ENCODE assay signal across 8 mouse cellular contexts in the genomic region with DNA sequence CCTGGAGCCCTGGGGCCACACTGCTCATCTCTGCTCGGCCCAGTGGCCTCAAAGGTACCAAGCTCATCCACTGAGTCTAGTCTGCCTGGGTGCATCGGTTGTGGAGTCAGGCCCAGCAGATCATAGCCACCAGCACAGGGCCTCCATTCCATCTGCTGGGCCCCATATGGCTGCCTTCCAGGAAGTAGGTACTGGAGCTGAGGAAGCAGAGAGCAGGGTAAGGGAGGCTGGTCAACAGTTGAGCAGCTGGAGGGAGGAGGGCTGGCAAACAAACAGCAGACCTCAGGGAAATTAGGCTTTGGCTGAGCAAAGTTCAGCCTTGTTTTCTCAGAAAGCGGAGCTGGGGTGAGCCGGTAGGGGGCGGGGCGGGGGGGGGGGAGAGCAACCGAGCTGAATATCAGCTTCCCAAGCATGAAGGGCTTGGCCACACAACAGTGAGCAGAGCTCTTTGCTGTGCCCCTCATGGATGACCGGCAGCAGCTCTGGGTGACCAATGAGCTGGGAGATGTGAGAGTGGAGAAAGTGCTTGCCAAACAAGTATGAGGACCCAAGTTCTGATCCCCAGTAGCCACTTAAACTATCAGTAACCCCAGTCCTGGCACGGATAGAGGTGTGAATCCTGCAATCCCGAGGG.
DNase-seq lines count a peak whose midpoint lies in the region; ATAC-seq and TF ChIP-seq lines count a peak whose summit lies in the region.

No protein-coding gene starts in this region.

- no peaks in the 10 kb centered on the region for H3K27me3 ChIP-seq in forebrain, postnatal 0 days (ENCODE audit: insufficient read depth, low read length)
- H3K27me3 ChIP-seq in liver, embryonic 12.5 days (replicated peaks): no peaks in the 10 kb centered on the region
- H3K27me3 ChIP-seq in neural tube, embryonic 12.5 days (replicated peaks): no peaks in the 10 kb centered on the region

- H3K36me3 ChIP-seq in forebrain, postnatal 0 days (ENCODE audit: insufficient read depth): no peaks in the 10 kb centered on the region
- no peaks in the 10 kb centered on the region for H3K36me3 ChIP-seq in liver, embryonic 12.5 days
- H3K36me3 ChIP-seq in neural tube, embryonic 12.5 days: no peaks in the 10 kb centered on the region

- DNase-seq in urinary bladder, postnatal 14 days (ENCODE audit: low spot score): peak; percentile 62
- DNase-seq in urinary bladder, postnatal 25 days (ENCODE audit: low spot score): no peak
- no peak for DNase-seq in forebrain, postnatal 0 days
- peak; percentile 57 for DNase-seq in induced T-regulatory cell, adult 2 months (ENCODE audit: low read depth)
- no peak for DNase-seq in right cerebral cortex, postnatal 4 days
- no peak for DNase-seq in left cerebral cortex, adult 18-20 months (ENCODE audit: low spot score in 2 of 2)

- TF ChIP-seq CTCF in forebrain, postnatal 0 days (IDR thresholded peaks at IDR 0.05; ENCODE audit: low read depth): no peak

- ATAC-seq in forebrain, postnatal 0 days: peak; percentile 8
- peak; percentile 56 for ATAC-seq in liver, embryonic 12.5 days
- no peak for ATAC-seq in neural tube, embryonic 12.5 days (ENCODE audit: low FRiP score, low read depth)

- H3K9ac ChIP-seq in forebrain, postnatal 0 days: no peak overlapping the region
- H3K9ac ChIP-seq in liver, embryonic 12.5 days: no peak overlapping the region
- no peak overlapping the region for H3K9ac ChIP-seq in neural tube, embryonic 12.5 days

- H3K9me3 ChIP-seq in forebrain, postnatal 0 days (ENCODE audit: low read length): no peaks in the 10 kb centered on the region
- H3K9me3 ChIP-seq in liver, embryonic 12.5 days (replicated peaks): no peaks in the 10 kb centered on the region
- no peaks in the 10 kb centered on the region for H3K9me3 ChIP-seq in neural tube, embryonic 12.5 days

- peak overlapping the region; percentile 57 for H3K27ac ChIP-seq in forebrain, postnatal 0 days (ENCODE audit: low read depth, low read length)
- H3K27ac ChIP-seq in liver, embryonic 12.5 days: peak overlapping the region; percentile 90
- peak overlapping the region; percentile 37; the same call in 1 of the 2 replicates for H3K27ac ChIP-seq in neural tube, embryonic 12.5 days

- no peak overlapping the region for H3K4me2 ChIP-seq in forebrain, postnatal 0 days (ENCODE audit: low read depth)
- H3K4me2 ChIP-seq in liver, embryonic 12.5 days: peak overlapping the region; percentile 8; the same call in 1 of the 2 replicates
- H3K4me2 ChIP-seq in neural tube, embryonic 12.5 days (replicated peaks): no peak overlapping the region

- peaks cover 23% of the 10 kb centered on the region for H3K4me1 ChIP-seq in forebrain, postnatal 0 days (ENCODE audit: insufficient read depth)
- H3K4me1 ChIP-seq in liver, embryonic 12.5 days: peaks cover 52% of the 10 kb centered on the region
- peaks cover 36% of the 10 kb centered on the region for H3K4me1 ChIP-seq in neural tube, embryonic 12.5 days

- 50% methylated on average over 10 of the region's 10 CpGs for WGBS in forebrain, postnatal 0 days
- WGBS in liver, embryonic 12.5 days (ENCODE audit: insufficient replicate concordance): 33% methylated on average over 10 of the region's 10 CpGs
- WGBS in neural tube, embryonic 12.5 days: 62% methylated on average over 10 of the region's 10 CpGs

- no peak overlapping the region for H3K4me3 ChIP-seq in forebrain, postnatal 0 days (ENCODE audit: low read depth, low read length)
- no peak overlapping the region for H3K4me3 ChIP-seq in liver, embryonic 12.5 days
- H3K4me3 ChIP-seq in neural tube, embryonic 12.5 days: no peak overlapping the region

Comparison
In these comparisons a context has a peak if more than half of its experiments do, and no peak if none do; other contexts are left out.
1. DNase-seq: peak in urinary bladder, postnatal 14 days (single experiment) and induced T-regulatory cell, adult 2 months (single experiment); none in urinary bladder, postnatal 25 days (single experiment), forebrain, postnatal 0 days (single experiment), right cerebral cortex, postnatal 4 days (single experiment) and left cerebral cortex, adult 18-20 months (0 of 2).
2. H3K27ac ChIP-seq: peak in every context shown above with its lines; median percentile 90 in liver, embryonic 12.5 days; 57 in forebrain, postnatal 0 days; 37 in neural tube, embryonic 12.5 days.